Mouse (Mus musculus) lung, adult 2 months (tissue): Measurements from ENCODE around the gene Acadsb.

Experiments used
- CTCF ChIP-seq: fragments of 200-500 bp; IDR thresholded peaks from 2 replicates; pipeline ENCODE4 v1.5.1; 2011; ENCODE audit warnings: mild to moderate bottlenecking, low read length, control low read depth; ENCODE audit not compliant: insufficient read depth
- POLR2A ChIP-seq: fragments of 200-500 bp; IDR thresholded peaks from 2 replicates; pipeline ENCODE4 v1.6.1; 2011; ENCODE audit warnings: low read depth, mild to moderate bottlenecking, control low read depth, low read length, borderline replicate concordance; ENCODE audit errors: extremely low read depth

DNA sequence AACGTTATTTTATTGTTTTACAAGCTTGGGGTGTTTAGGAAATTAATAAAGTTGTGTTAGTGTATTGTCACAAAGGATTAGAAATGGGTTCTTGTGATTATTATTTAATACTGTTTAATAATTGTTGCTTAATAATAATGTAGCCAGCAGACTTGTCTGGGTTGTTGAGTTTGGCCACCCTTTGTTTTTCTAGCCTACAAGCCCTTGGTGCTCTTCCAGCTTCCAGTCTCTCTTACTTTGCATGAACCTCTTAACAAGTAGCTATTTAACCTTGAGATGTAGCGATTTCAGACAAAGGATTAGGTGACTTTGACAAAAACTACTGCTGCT lies 1.5 kb downstream of the Acadsb start:
- no peak for TF ChIP-seq POLR2A
- TF ChIP-seq CTCF: no peak
